Mouse (Mus musculus) adrenal gland, adult 18-20 months (tissue): ENCODE results near the gene Sycp1. TPM values are rescaled to one million over a fixed set of nuclear protein-coding genes. Genes with fewer than 3 reads are reported as not detected.
A peak's percentile ranks its signal among the peaks of the same experiment; 100 is the strongest.

Experiments used
- DNase-seq, 2 experiments: peaks; one replicate each; pipeline ENCODE4 v3.0.0; 2021 to 2022; ENCODE audit warnings: low spot score in 2 of 2
- long read RNA-seq, 2 experiments: library from polyadenylated mRNA; stranded (forward); transcript quantifications; one replicate each; pipeline ENCODE4 v2.0.0; 2021
- total RNA-seq, 2 experiments: library from RNA; stranded (reverse); gene quantifications; 1 replicate in 1 of 2; 2 replicates in 1 of 2; pipeline ENCODE4 v1.2.3; 2021

Sycp1 gene
- total RNA-seq = not detected
- long read RNA-seq, experiment 1 = 0 reads
- long read RNA-seq, experiment 2 = 0 reads

- no peak for DNase-seq
Measured at GRCm38 (mm10) chr3:102935451-102936354, at the start of gene Sycp1. TSS of gene Sycp1 (minus strand) at chr3:102936100.

- no peak for DNase-seq
Measured at GRCm38 (mm10) chr3:102980349-102980736, 44.4 kb upstream of the Sycp1 start.

GRCm38 (mm10) chr3:102979550-102980348 is 43.8 kb upstream of the Sycp1 start:
- no peak for DNase-seq

- DNase-seq = no peak
Measured at GRCm38 (mm10) chr3:102976906-102977305, 41.0 kb upstream of the Sycp1 start.

GRCm38 (mm10) chr3:102970508-102970907 is 34.6 kb upstream of the Sycp1 start:
- DNase-seq = no peak

GRCm38 (mm10) chr3:102970067-102970466 is 34.2 kb upstream of the Sycp1 start:
- DNase-seq = no peak

- no peak for DNase-seq
Measured at GRCm38 (mm10) chr3:102964033-102964432, 28.1 kb upstream of the Sycp1 start, which contains the start of gene Nr1h5. TSS of gene Nr1h5 (minus strand) at chr3:102964133.

GRCm38 (mm10) chr3:102955596-102955995 is 19.7 kb upstream of the Sycp1 start:
- no peak for DNase-seq

GRCm38 (mm10) chr3:102955143-102955542 is 19.2 kb upstream of the Sycp1 start:
- no peak for DNase-seq

GRCm38 (mm10) chr3:102954476-102954875 is 18.6 kb upstream of the Sycp1 start:
- no peak for DNase-seq

- DNase-seq = no peak
Measured at GRCm38 (mm10) chr3:102946861-102947260, 11.0 kb upstream of the Sycp1 start.

- no peak for DNase-seq
Measured at GRCm38 (mm10) chr3:102946312-102946711, 10.4 kb upstream of the Sycp1 start.

- DNase-seq = no peak
Measured at GRCm38 (mm10) chr3:102938100-102938499, 2.2 kb upstream of the Sycp1 start.

GRCm38 (mm10) chr3:102899136-102899535 is 36.8 kb downstream of the Sycp1 start:
- DNase-seq = no peak

GRCm38 (mm10) chr3:102880529-102880928 is 55.4 kb downstream of the Sycp1 start:
- no peak for DNase-seq

GRCm38 (mm10) chr3:102848661-102849060 is 87.2 kb downstream of the Sycp1 start:
- DNase-seq = no peak

GRCm38 (mm10) chr3:102842386-102842785 is 93.5 kb downstream of the Sycp1 start:
- no peak for DNase-seq

- peak; percentile 75 for DNase-seq
Measured at GRCm38 (mm10) chr3:102803937-102804336, 132.0 kb downstream of the Sycp1 start.

- no peak for DNase-seq
Measured at GRCm38 (mm10) chr3:102787369-102787768, 148.5 kb downstream of the Sycp1 start.

- DNase-seq = no peak
Measured at GRCm38 (mm10) chr3:102782618-102783017, 153.3 kb downstream of the Sycp1 start, which contains the start of gene Tshb. TSS of gene Tshb (minus strand) at chr3:102782718.

- no peak for DNase-seq
Measured at GRCm38 (mm10) chr3:102773018-102773417, 162.9 kb downstream of the Sycp1 start.
